Mouse (Mus musculus) olfactory bulb, adult 2 months (tissue): Measurements from ENCODE around the gene Slc7a8.

Experiments
- CTCF ChIP-seq: fragments of 200-500 bp; IDR thresholded peaks from 2 replicates; pipeline ENCODE4 v1.5.1; 2012; ENCODE audit warnings: low read depth, mild to moderate bottlenecking, low read length, moderate library complexity; ENCODE audit not compliant: insufficient read depth
- POLR2A ChIP-seq: fragments of 200-500 bp; IDR thresholded peaks from 2 replicates; pipeline ENCODE4 v1.6.1; 2012; ENCODE audit warnings: mild to moderate bottlenecking, low read depth, low read length, moderate library complexity; ENCODE audit not compliant: insufficient read depth

- no peak for TF ChIP-seq POLR2A
- no peak for TF ChIP-seq CTCF
Observed at GRCm38 (mm10) chr14:54777893-54778292, 3.9 kb downstream of the Slc7a8 start.
